Mouse (Mus musculus): Measurements from ENCODE around the gene Slc25a47. TPM values are rescaled to one million over a fixed set of nuclear protein-coding genes. Genes with fewer than 3 reads are reported as not detected.

The Slc25a47 gene
- polyA plus RNA-seq, 1 experiment from 2014 or later, result 13.6 TPM

- ATAC-seq (ENCODE audit: low FRiP score, low read depth), result no peak
- H3K27ac ChIP-seq, result no peak overlapping the region
- H3K4me2 ChIP-seq (replicated peaks), result no peak overlapping the region
- no peaks in the 10 kb centered on the region for H3K9me3 ChIP-seq
- H3K9ac ChIP-seq, result no peak overlapping the region
- no peaks in the 10 kb centered on the region for H3K4me1 ChIP-seq
- WGBS, result 89% methylated on average over 7 of the region's 7 CpGs
- no peak overlapping the region for H3K4me3 ChIP-seq
- H3K27me3 ChIP-seq, result no peaks in the 10 kb centered on the region
- H3K36me3 ChIP-seq, result peaks cover 30% of the 10 kb centered on the region
Observed at GRCm38 (mm10) chr12:108810309-108810708, 25.5 kb upstream of the Slc25a47 start.

GRCm38 (mm10) chr12:108811133-108811532 is 24.7 kb upstream of the Slc25a47 start:
- Histone ChIP-seq H3K9me3 (no peaks in the 10 kb centered on the region), H3K9ac (no peak overlapping the region), H3K4me3 (no peak overlapping the region), H3K27ac (no peak overlapping the region), H3K4me2 (replicated peaks) (no peak overlapping the region), H3K36me3 (peaks cover 32% of the 10 kb centered on the region), H3K27me3 (no peaks in the 10 kb centered on the region), H3K4me1 (no peaks in the 10 kb centered on the region)
- ATAC-seq (ENCODE audit: low FRiP score, low read depth), result no peak
- WGBS, result 53% methylated on average over 2 of the region's 2 CpGs

- H3K9ac ChIP-seq, result no peak overlapping the region
- no peak overlapping the region for H3K4me2 ChIP-seq (replicated peaks)
- H3K36me3 ChIP-seq, result peaks cover 36% of the 10 kb centered on the region
- H3K4me1 ChIP-seq, result no peaks in the 10 kb centered on the region
- no peak overlapping the region for H3K27ac ChIP-seq
- H3K27me3 ChIP-seq, result no peaks in the 10 kb centered on the region
- no peak overlapping the region for H3K4me3 ChIP-seq
- ATAC-seq (ENCODE audit: low FRiP score, low read depth), result no peak
- 87% methylated on average over 6 of the region's 6 CpGs for WGBS
- H3K9me3 ChIP-seq, result no peaks in the 10 kb centered on the region
Observed at GRCm38 (mm10) chr12:108812463-108812862, 23.4 kb upstream of the Slc25a47 start.

GRCm38 (mm10) chr12:108814470-108814869 is 21.4 kb upstream of the Slc25a47 start:
- Histone ChIP-seq H3K4me1 (no peaks in the 10 kb centered on the region), H3K36me3 (peaks cover 47% of the 10 kb centered on the region), H3K4me3 (no peak overlapping the region), H3K9ac (no peak overlapping the region), H3K27me3 (no peaks in the 10 kb centered on the region), H3K4me2 (replicated peaks) (no peak overlapping the region), H3K9me3 (no peaks in the 10 kb centered on the region), H3K27ac (no peak overlapping the region)
- ATAC-seq (ENCODE audit: low FRiP score, low read depth), result no peak
- WGBS, result 89% methylated on average over 6 of the region's 6 CpGs

- Histone ChIP-seq H3K4me2 (replicated peaks) (no peak overlapping the region), H3K36me3 (peaks cover 43% of the 10 kb centered on the region), H3K9ac (no peak overlapping the region), H3K4me1 (no peaks in the 10 kb centered on the region), H3K4me3 (no peak overlapping the region), H3K9me3 (no peaks in the 10 kb centered on the region), H3K27ac (no peak overlapping the region), H3K27me3 (no peaks in the 10 kb centered on the region)
- WGBS, result 84% methylated on average over 11 of the region's 11 CpGs
- no peak for ATAC-seq (ENCODE audit: low FRiP score, low read depth)
Observed at GRCm38 (mm10) chr12:108816569-108816968, 19.3 kb upstream of the Slc25a47 start.

- Histone ChIP-seq H3K4me2 (replicated peaks) (no peak overlapping the region), H3K9me3 (no peaks in the 10 kb centered on the region), H3K4me1 (no peaks in the 10 kb centered on the region), H3K27me3 (no peaks in the 10 kb centered on the region), H3K9ac (no peak overlapping the region), H3K4me3 (no peak overlapping the region), H3K36me3 (peaks cover 28% of the 10 kb centered on the region), H3K27ac (no peak overlapping the region)
- WGBS, result 90% methylated on average over 4 of the region's 4 CpGs
- ATAC-seq (ENCODE audit: low FRiP score, low read depth), result no peak
Observed at GRCm38 (mm10) chr12:108820461-108820860, 15.4 kb upstream of the Slc25a47 start.

GRCm38 (mm10) chr12:108823036-108823435 is 12.8 kb upstream of the Slc25a47 start:
- 57% methylated on average over 8 of the region's 8 CpGs for WGBS
- Histone ChIP-seq H3K9me3 (no peaks in the 10 kb centered on the region), H3K4me1 (no peaks in the 10 kb centered on the region), H3K9ac (no peak overlapping the region), H3K36me3 (peaks cover 37% of the 10 kb centered on the region), H3K27me3 (no peaks in the 10 kb centered on the region), H3K4me3 (no peak overlapping the region), H3K27ac (no peak overlapping the region), H3K4me2 (replicated peaks) (no peak overlapping the region)
- no peak for ATAC-seq (ENCODE audit: low FRiP score, low read depth)

- WGBS, result 83% methylated on average over 15 of the region's 15 CpGs
- no peak overlapping the region for H3K4me2 ChIP-seq (replicated peaks)
- H3K27me3 ChIP-seq, result no peaks in the 10 kb centered on the region
- no peak for ATAC-seq (ENCODE audit: low FRiP score, low read depth)
- no peak overlapping the region for H3K9ac ChIP-seq
- H3K4me3 ChIP-seq, result no peak overlapping the region
- H3K4me1 ChIP-seq, result no peaks in the 10 kb centered on the region
- H3K27ac ChIP-seq, result no peak overlapping the region
- H3K9me3 ChIP-seq, result no peaks in the 10 kb centered on the region
- peaks cover 33% of the 10 kb centered on the region for H3K36me3 ChIP-seq
Observed at GRCm38 (mm10) chr12:108824225-108824874, 11.5 kb upstream of the Slc25a47 start.

GRCm38 (mm10) chr12:108825561-108826224 is 10.2 kb upstream of the Slc25a47 start:
- no peaks in the 10 kb centered on the region for H3K27me3 ChIP-seq
- H3K4me3 ChIP-seq, result no peak overlapping the region
- H3K9ac ChIP-seq, result no peak overlapping the region
- no peaks in the 10 kb centered on the region for H3K9me3 ChIP-seq
- WGBS, result 95% methylated on average over 13 of the region's 13 CpGs
- no peak overlapping the region for H3K4me2 ChIP-seq (replicated peaks)
- no peaks in the 10 kb centered on the region for H3K4me1 ChIP-seq
- peaks cover 31% of the 10 kb centered on the region for H3K36me3 ChIP-seq
- H3K27ac ChIP-seq, result no peak overlapping the region
- ATAC-seq (ENCODE audit: low FRiP score, low read depth), result no peak

GRCm38 (mm10) chr12:108826282-108826957 is 9.4 kb upstream of the Slc25a47 start:
- no peak overlapping the region for H3K9ac ChIP-seq
- H3K9me3 ChIP-seq, result no peaks in the 10 kb centered on the region
- no peaks in the 10 kb centered on the region for H3K27me3 ChIP-seq
- H3K4me2 ChIP-seq (replicated peaks), result no peak overlapping the region
- H3K27ac ChIP-seq, result no peak overlapping the region
- no peaks in the 10 kb centered on the region for H3K4me1 ChIP-seq
- ATAC-seq (ENCODE audit: low FRiP score, low read depth), result no peak
- WGBS, result 95% methylated on average over 19 of the region's 19 CpGs
- peaks cover 31% of the 10 kb centered on the region for H3K36me3 ChIP-seq
- no peak overlapping the region for H3K4me3 ChIP-seq

GRCm38 (mm10) chr12:108826958-108827535 is 8.8 kb upstream of the Slc25a47 start:
- Histone ChIP-seq H3K4me3 (no peak overlapping the region), H3K36me3 (peaks cover 31% of the 10 kb centered on the region), H3K27ac (no peak overlapping the region), H3K9ac (no peak overlapping the region), H3K4me2 (replicated peaks) (no peak overlapping the region), H3K9me3 (no peaks in the 10 kb centered on the region), H3K27me3 (no peaks in the 10 kb centered on the region), H3K4me1 (peaks cover 3% of the 10 kb centered on the region)
- 94% methylated on average over 28 of the region's 28 CpGs for WGBS
- ATAC-seq (ENCODE audit: low FRiP score, low read depth), result no peak

- Histone ChIP-seq H3K27me3 (no peaks in the 10 kb centered on the region), H3K4me1 (peaks cover 8% of the 10 kb centered on the region), H3K4me3 (no peak overlapping the region), H3K9me3 (no peaks in the 10 kb centered on the region), H3K36me3 (peaks cover 31% of the 10 kb centered on the region), H3K4me2 (replicated peaks) (no peak overlapping the region), H3K9ac (no peak overlapping the region), H3K27ac (no peak overlapping the region)
- no peak for ATAC-seq (ENCODE audit: low FRiP score, low read depth)
- 97% methylated on average over 6 of the region's 6 CpGs for WGBS
Observed at GRCm38 (mm10) chr12:108827641-108828040, 8.2 kb upstream of the Slc25a47 start.
